Mouse (Mus musculus) MEL (cell line): ENCODE results near the gene Fam107b.

Experiments
- CTCF ChIP-seq, 3 experiments: IDR thresholded peaks in 2 of 3; conservative IDR thresholded peaks in 1 of 3; 2 replicates each; pipeline ENCODE4 v1.5.1; 2011 to 2012; ENCODE audit warnings: low read length in 3 of 3, low read depth in 2 of 3, mild to moderate bottlenecking in 2 of 3, improper control_type of control experiment in 1 of 3, inconsistent platforms in 1 of 3, mixed read lengths in 1 of 3, moderate library complexity in 1 of 3; ENCODE audit not compliant: control insufficient read depth in 1 of 3, insufficient read depth in 1 of 3, poor library complexity in 1 of 3, severe bottlenecking in 1 of 3
- ETS1 ChIP-seq: IDR thresholded peaks from 2 replicates; pipeline ENCODE4 v1.6.1; 2012; ENCODE audit warnings: low read depth, mild to moderate bottlenecking, inconsistent platforms, low read length, improper control_type of control experiment, moderate library complexity

GRCm38 (mm10) chr2:3748714-3749503, 178.6 kb downstream of the Fam107b start:
- no peak for TF ChIP-seq ETS1
- no peak for TF ChIP-seq CTCF (IDR thresholded peaks at IDR 0.05 in 2 of 3, conservative IDR thresholded peaks at IDR 0.05 in 1 of 3; ENCODE audit: control insufficient read depth in 1 of 3, insufficient read depth in 1 of 3, low read depth in 2 of 3, low read length in 3 of 3, poor library complexity in 1 of 3, severe bottlenecking in 1 of 3)
